Mouse (Mus musculus) neutrophil, adult 5-6 weeks (primary cell): ENCODE measurements around the gene Syndig1. TPM values are rescaled to one million over a fixed set of nuclear protein-coding genes. Genes with fewer than 3 reads are reported as not detected.

Source experiments
- ATAC-seq: fragments of 151-379, 151-347 bp; 2 replicates; pipeline ENCODE4 v1.8.0; 2017; ENCODE audit warnings: mild to moderate bottlenecking, moderate TSS enrichment; ENCODE audit not compliant: insufficient number of reproducible peaks, poor library complexity, low FRiP score, severe bottlenecking; ENCODE audit errors: extremely low read depth
- total RNA-seq: library from RNA; stranded (forward); fragments of 200-1000 nt; gene quantifications from 2 replicates; pipeline ENCODE4 v1.2.3, GENCODE M21; 2017

The Syndig1 gene
- total RNA-seq, 1 experiment from 2014 or later: not detected

DNA sequence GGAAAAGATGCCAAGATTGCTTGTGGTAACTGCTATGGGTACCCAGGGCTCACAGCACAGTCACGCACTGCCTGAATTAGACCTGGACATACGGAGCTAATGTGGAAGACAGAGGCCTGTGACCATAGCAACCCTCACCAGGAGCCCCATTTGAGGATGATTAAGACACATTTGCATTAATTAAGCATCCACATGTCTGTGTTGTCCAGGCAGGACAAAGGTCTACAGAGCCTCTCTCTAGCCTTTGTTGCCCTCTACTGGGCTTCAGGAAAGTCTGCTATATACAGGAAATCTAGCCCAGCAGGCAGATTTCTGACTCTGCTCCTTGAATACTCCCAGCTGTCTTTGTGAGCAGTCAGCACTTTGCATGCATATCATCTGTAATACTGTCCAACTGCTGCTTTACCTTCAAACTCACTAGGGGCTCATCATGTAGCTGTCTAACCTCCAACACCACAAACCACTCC is 194.9 kb downstream of the Syndig1 start:
- no peak for ATAC-seq

DNA sequence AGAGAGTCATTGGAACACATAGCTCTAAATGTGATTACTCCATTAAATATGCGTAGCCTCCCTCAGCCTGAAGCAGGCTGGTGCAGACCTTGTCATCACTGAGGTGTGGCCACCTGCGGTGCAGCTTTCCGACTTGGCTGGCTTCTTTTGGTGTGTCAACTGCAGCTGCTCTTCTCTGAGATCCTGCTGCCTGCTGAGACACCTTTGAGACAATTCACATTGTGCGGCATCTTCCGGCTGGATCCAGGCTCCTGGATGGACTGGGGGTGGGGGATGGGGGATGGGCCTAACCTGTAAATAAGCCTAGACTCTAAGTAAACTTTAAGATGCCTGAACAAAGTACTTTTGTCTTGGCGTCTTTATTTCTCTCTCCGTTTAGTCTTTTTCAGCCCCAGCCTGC is 214.5 kb downstream of the Syndig1 start:
- no peak for ATAC-seq

Other genes with a start within 250 kb of the Syndig1 start
- gene C530025M09Rik, start 2.0 kb downstream of the Syndig1 start, total RNA-seq: not detected in 2 replicates